Mouse (Mus musculus): ENCODE results near the gene Lrfn2. TPM values are rescaled to one million over a fixed set of nuclear protein-coding genes. Genes with fewer than 3 reads are reported as not detected.

Lrfn2 gene
- polyA plus RNA-seq, 1 experiment from 2014 or later = 8.2 TPM

DNA sequence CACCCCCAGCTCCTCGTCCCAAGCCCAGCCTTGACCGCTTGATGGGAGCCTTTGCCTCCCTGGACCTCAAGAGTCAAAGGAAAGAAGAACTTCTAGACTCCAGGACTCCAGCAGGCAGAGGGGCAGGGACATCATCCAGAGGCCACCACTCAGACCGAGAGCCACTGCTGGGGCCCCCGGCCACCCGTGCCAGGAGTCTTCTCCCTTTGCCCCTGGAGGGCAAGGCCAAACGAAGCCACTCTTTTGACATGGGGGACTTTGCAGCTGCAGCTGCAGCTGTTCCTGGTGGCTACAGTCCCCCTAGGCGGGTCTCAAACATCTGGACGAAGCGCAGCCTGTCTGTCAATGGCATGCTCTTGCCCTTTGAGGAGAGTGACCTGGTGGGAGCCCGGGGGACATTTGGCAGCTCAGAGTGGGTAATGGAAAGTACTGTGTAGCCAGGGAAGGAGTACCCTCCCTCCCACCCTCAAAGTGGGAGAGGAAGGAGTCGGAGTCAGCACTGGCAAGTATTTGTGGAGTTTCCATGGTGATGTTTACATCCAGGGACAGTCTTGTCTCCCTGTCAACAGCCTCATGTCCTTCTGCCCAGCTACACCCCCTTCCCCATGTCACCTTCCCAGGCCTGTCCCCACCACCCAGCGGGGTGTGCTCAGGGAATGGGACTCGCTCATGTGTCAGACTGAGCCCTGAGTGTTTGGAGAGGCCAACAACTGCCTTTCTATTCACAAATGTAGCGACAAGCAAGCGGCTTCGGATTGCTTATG, 164.8 kb downstream of the Lrfn2 start:
- Histone ChIP-seq H3K9me3 (no peaks in the 10 kb centered on the region), H3K9ac (no peak overlapping the region), H3K27ac (replicated peaks) (no peak overlapping the region), H3K36me3 (no peaks in the 10 kb centered on the region), H3K4me1 (replicated peaks) (no peaks in the 10 kb centered on the region), H3K27me3 (no peaks in the 10 kb centered on the region), H3K4me3 (no peak overlapping the region), H3K4me2 (no peak overlapping the region)
- ATAC-seq (ENCODE audit: low read depth) = no peak
- 80% methylated on average over 16 of the region's 16 CpGs for WGBS

DNA sequence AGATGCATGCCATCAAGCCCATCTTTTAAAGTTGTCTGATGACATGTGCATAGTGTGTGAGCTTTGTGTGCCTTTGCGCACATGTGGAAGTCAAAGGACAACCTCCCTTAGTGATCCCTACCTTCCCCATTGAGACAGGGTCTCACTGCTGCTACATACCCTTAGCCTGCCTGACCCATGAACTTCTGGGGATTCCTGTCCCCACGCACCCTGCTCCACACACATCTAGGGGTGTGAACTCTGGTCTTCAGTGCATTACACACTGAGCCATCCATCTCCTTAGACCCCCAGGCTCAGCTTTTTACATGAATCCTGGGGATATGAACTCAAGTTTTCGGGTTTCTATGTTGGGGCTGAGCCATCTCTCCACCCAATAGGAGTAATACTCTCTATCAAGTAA, 179.2 kb downstream of the Lrfn2 start:
- Histone ChIP-seq H3K4me1 (replicated peaks) (no peaks in the 10 kb centered on the region), H3K4me2 (no peak overlapping the region), H3K27ac (replicated peaks) (no peak overlapping the region), H3K36me3 (no peaks in the 10 kb centered on the region), H3K4me3 (no peak overlapping the region), H3K27me3 (no peaks in the 10 kb centered on the region), H3K9ac (no peak overlapping the region), H3K9me3 (no peaks in the 10 kb centered on the region)
- ATAC-seq (ENCODE audit: low read depth) = no peak
- 93% methylated on average over 3 of the region's 3 CpGs for WGBS

DNA sequence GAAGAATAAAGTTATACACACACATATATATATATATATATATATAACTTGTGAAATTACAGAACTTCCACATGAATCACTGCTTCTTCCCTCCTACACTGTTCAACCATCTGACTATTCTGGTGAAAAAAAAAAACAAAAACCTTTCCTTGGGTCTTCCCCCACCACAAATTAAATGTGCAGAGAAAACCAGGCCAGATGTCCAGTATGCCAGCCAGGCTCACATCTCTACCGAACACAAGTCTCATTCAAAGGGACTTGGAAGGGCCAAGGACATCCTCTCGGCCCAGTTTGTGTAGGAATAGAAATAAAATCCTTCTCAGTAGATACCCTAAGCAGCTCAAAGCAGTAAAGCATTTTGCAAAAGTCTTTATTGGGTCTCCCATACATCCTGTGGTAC, 179.7 kb downstream of the Lrfn2 start:
- Histone ChIP-seq H3K27me3 (no peaks in the 10 kb centered on the region), H3K9me3 (no peaks in the 10 kb centered on the region), H3K9ac (no peak overlapping the region), H3K4me2 (no peak overlapping the region), H3K27ac (replicated peaks) (no peak overlapping the region), H3K4me3 (no peak overlapping the region), H3K4me1 (replicated peaks) (no peaks in the 10 kb centered on the region), H3K36me3 (no peaks in the 10 kb centered on the region)
- 91% methylated on average over 2 of the region's 2 CpGs for WGBS
- ATAC-seq (ENCODE audit: low read depth) = no peak

DNA sequence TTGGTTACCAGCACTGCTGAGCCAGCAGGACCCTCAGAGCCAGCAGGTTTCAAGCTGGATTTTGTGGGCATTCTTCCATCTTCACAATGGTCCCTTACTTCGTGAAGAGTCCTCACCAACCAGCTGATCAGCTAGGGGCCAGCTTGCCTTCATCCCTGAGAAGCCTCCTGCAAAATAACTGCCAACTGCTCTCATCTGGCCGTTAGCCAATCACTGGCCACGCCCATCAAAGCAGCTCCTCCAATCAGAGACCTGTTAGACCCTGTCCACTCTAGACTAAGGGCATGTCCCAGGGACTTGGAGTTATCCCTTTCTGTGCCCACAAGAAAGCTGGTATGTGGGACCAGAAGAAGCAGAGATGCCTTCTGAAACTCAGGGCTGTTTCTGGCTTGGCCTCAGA, 181.2 kb downstream of the Lrfn2 start:
- no peak overlapping the region for H3K9ac ChIP-seq
- no peak overlapping the region for H3K27ac ChIP-seq (replicated peaks)
- no peaks in the 10 kb centered on the region for H3K9me3 ChIP-seq
- H3K4me3 ChIP-seq = no peak overlapping the region
- no peaks in the 10 kb centered on the region for H3K36me3 ChIP-seq
- WGBS = 45% methylated on average over 3 of the region's 3 CpGs
- no peak for ATAC-seq (ENCODE audit: low read depth)
- no peaks in the 10 kb centered on the region for H3K4me1 ChIP-seq (replicated peaks)
- H3K27me3 ChIP-seq = no peaks in the 10 kb centered on the region
- H3K4me2 ChIP-seq = no peak overlapping the region

DNA sequence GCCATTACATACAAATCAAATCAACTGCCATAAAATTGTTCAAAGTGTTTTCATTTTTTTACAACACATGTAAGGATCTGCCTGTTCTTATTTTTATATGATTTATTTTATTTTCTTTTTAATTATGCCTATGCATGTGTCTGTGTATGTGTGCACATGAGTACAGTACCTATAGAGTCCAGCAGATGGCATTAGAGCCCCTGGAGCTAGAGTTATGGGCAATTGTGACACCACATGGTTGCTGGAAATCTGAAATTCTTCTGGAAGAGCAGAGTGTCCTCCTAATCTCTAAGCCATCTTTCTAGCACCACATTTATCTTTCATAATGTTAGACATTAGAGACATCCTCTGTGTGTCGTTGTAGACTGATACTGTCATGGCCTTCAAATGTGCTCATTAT, 192.0 kb downstream of the Lrfn2 start:
- Histone ChIP-seq H3K9me3 (no peaks in the 10 kb centered on the region), H3K4me3 (no peak overlapping the region), H3K4me1 (replicated peaks) (no peaks in the 10 kb centered on the region), H3K27me3 (no peaks in the 10 kb centered on the region), H3K9ac (no peak overlapping the region), H3K36me3 (no peaks in the 10 kb centered on the region), H3K4me2 (no peak overlapping the region), H3K27ac (replicated peaks) (no peak overlapping the region)
- no peak for ATAC-seq (ENCODE audit: low read depth)
- 92% methylated on average over 1 of the region's 1 CpGs for WGBS

DNA sequence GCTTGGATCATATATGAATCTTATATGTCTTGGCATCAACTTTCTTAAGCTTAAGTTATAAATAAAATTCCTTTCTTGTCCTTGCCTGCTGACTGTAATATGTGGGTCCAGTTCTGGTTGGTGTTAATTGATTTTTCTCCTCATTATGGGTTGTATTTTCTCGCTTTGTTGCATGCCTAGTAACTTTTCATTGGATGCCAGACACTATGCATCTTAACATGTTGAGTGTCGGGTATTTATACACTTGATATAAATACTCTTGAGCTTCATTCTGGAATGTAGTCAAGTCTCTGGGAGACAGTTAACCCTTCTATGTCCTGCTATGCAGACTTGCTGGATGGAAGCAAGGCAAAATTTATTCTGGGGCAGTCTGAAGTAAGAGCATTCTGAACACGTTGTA, 192.5 kb downstream of the Lrfn2 start:
- Histone ChIP-seq H3K4me1 (replicated peaks) (no peaks in the 10 kb centered on the region), H3K9me3 (no peaks in the 10 kb centered on the region), H3K4me2 (no peak overlapping the region), H3K27me3 (no peaks in the 10 kb centered on the region), H3K36me3 (no peaks in the 10 kb centered on the region), H3K9ac (no peak overlapping the region), H3K27ac (replicated peaks) (no peak overlapping the region), H3K4me3 (no peak overlapping the region)
- WGBS = 86% methylated on average over 3 of the region's 3 CpGs
- ATAC-seq (ENCODE audit: low read depth) = no peak

Small RNA genes within 50 kb of the gene (microRNA-seq; reads per million reads assigned to microRNA genes)
- not detected for gene Gm44304

Measured in neural tube, embryonic 13.5 days (tissue).